Mouse (Mus musculus) forebrain, postnatal 0 days (tissue): Measurements from ENCODE around the gene Klhl26. TPM values are rescaled to one million over a fixed set of nuclear protein-coding genes. Genes with fewer than 3 reads are reported as not detected.
"Not testable (repeated sequence)": the region's sequence is repeated elsewhere in the genome, so short reads cannot be mapped to it uniquely, and the experiment has no call there.

Source experiments
- ATAC-seq: fragments of 200-750 bp; cut with Nextera tagmentation; 2 replicates; pipeline ENCODE4 v1.8.0; 2017; ENCODE audit warnings: mild to moderate bottlenecking, moderate library complexity
- DNase-seq: peaks from one replicate; pipeline ENCODE4 v3.0.0-alpha.2; 2015
- H3K27ac ChIP-seq: fragments of 300-500 bp; sonication (generic); 2 replicates; pipeline ENCODE4 v1.5.1; 2014; ENCODE audit warnings: low read depth, mild to moderate bottlenecking, antibody characterized with exemption, low read length, moderate library complexity, mixed read lengths
- H3K27me3 ChIP-seq: fragments of 300-500 bp; sonication (generic); 2 replicates; pipeline ENCODE4 v1.6.1; 2014; ENCODE audit warnings: mild to moderate bottlenecking, low read length, mixed read lengths; ENCODE audit not compliant: insufficient read depth
- H3K36me3 ChIP-seq: fragments of 300-500 bp; sonication (generic); 2 replicates; pipeline ENCODE4 v1.6.1; 2014; ENCODE audit warnings: mild to moderate bottlenecking, moderate library complexity; ENCODE audit not compliant: insufficient read depth
- H3K4me1 ChIP-seq: fragments of 300-500 bp; sonication (generic); 2 replicates; pipeline ENCODE4 v1.6.1; 2014; ENCODE audit warnings: antibody characterized with exemption; ENCODE audit not compliant: insufficient read depth
- H3K4me2 ChIP-seq: fragments of 300-500 bp; sonication (generic); 2 replicates; pipeline ENCODE4 v1.6.1; 2014; ENCODE audit warnings: low read depth, mild to moderate bottlenecking, moderate library complexity
- H3K4me3 ChIP-seq: fragments of 300-500 bp; sonication (generic); 2 replicates; pipeline ENCODE4 v1.5.1; 2014; ENCODE audit warnings: low read depth, low read length, mixed read lengths
- H3K9ac ChIP-seq: fragments of 300-500 bp; sonication (generic); 2 replicates; pipeline ENCODE4 v1.6.1; 2014; ENCODE audit warnings: mild to moderate bottlenecking
- H3K9me3 ChIP-seq: fragments of 300-500 bp; sonication (generic); 2 replicates; pipeline ENCODE4 v1.6.1; 2016; ENCODE audit warnings: low read length
- CTCF ChIP-seq: sonication (generic); IDR thresholded peaks from 2 replicates; pipeline ENCODE4 v1.5.1; 2016; ENCODE audit warnings: antibody characterized with exemption, control low read depth, low read depth
- WGBS: fragments of 180-500 bp; shearing (Covaris S2); extraction: QIAGEN DNeasy Blood & Tissue Kit; methylation state at CpG from one replicate; pipeline ENCODE4 v1.1.7; 2014; 5-methylcytosine and 5-hydroxymethylcytosine counted together
- polyA plus RNA-seq: library from polyadenylated mRNA; unstranded; fragments of >200 nt; fragmentation: Nextera tagmentation; extraction: Ambion mirVana; gene quantifications from 2 replicates; pipeline ENCODE4 v1.2.1, GENCODE M21; 2015
- total RNA-seq: library from RNA; depleted of rRNA; stranded (reverse); fragments of >200 nt; gene quantifications from 2 replicates; pipeline ENCODE4 v1.2.3, GENCODE M21; 2014

Gene Klhl26
- total and polyA plus RNA-seq, 2 experiments from 2014 or later = 34.8 to 35.3 TPM

DNA sequence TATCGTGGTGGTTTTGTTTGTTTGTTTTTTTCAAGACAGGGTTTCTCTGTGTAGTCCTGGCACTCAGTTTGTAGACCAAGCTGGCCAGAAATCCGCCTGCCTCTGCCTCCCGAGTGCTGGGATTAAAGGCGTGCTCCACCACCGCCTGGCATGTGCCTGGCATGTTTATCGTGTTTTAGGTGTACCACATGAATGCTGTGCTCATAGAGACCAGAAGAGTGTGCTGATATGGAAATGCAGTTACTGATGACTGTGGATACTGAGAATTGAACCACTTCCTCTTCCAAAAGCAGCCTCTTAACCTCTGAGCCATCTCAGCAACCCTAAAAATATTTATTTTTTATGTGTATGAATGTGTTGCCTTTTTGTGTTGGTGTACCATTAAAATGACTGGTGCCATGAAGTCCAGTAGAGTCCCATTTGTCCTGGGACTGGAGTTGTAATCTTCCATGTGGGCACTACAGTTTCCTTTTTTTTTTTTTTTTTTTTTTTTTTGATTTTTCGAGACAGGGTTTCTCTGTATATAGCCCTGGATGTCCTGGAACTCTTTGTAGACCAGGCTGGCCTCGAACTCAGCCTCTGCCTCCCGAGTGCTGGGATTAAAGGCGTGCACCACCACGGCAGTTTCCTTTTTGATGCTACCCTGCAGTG, 35.6 kb upstream of the Klhl26 start:
- ATAC-seq = no peak
- 95% methylated on average over 11 of the region's 11 CpGs for WGBS

GRCm38 (mm10) chr8:70511770-70512169, 35.0 kb upstream of the Klhl26 start:
- TF ChIP-seq CTCF = no peak
- ATAC-seq (no peak), DNase-seq (no peak)
- Histone ChIP-seq H3K27ac (no peak overlapping the region), H3K4me1 (peaks cover 13% of the 10 kb centered on the region; the same call in 1 of the 2 replicates), H3K9ac (no peak overlapping the region), H3K9me3 (no peaks in the 10 kb centered on the region), H3K27me3 (no peaks in the 10 kb centered on the region), H3K36me3 (peaks cover 36% of the 10 kb centered on the region), H3K4me3 (no peak overlapping the region), H3K4me2 (no peak overlapping the region)
- 97% methylated on average over 2 of the region's 2 CpGs for WGBS

More for the DNA sequence above, 35.6 kb upstream of the Klhl26 start:
- peaks cover 33% of the 10 kb centered on the region for H3K36me3 ChIP-seq
- no peaks in the 10 kb centered on the region for H3K27me3 ChIP-seq
- H3K9me3 ChIP-seq = no peaks in the 10 kb centered on the region
- no peak overlapping the region for H3K9ac ChIP-seq
- no peak for DNase-seq
- H3K4me1 ChIP-seq = peaks cover 13% of the 10 kb centered on the region; the same call in 1 of the 2 replicates
- no peak overlapping the region for H3K27ac ChIP-seq
- no peak overlapping the region for H3K4me3 ChIP-seq
- H3K4me2 ChIP-seq = no peak overlapping the region
- no peak for TF ChIP-seq CTCF

DNA sequence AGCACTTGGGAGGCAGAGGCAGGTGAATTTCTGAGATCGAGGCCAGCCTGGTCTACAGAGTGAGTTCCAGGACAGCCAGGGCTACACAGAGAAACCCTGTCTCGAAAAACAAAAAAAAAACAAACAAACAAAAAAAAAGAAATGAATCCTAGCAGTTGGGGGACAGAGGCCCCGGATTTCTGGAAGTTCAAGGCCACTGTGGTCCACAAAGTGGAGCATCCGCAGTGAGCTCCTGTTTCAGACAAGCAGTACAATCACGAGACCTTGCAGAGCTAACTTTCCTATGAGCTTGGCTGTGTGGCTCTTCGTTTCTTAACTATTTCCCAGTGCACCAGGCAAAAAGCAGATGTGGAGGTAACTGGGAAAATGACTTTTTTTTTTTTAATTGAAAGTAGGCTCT, 34.4 kb upstream of the Klhl26 start:
- Histone ChIP-seq H3K4me2 (peak overlapping the region; percentile 95), H3K9ac (peak overlapping the region; percentile 74), H3K4me1 (peaks cover 13% of the 10 kb centered on the region; the same call in 1 of the 2 replicates), H3K27ac (peak overlapping the region; percentile 96; the same call in 1 of the 2 replicates), H3K36me3 (peaks cover 36% of the 10 kb centered on the region), H3K4me3 (peak overlapping the region; percentile 65; the same call in 1 of the 2 replicates)
- 89% methylated on average over 6 of the region's 6 CpGs for WGBS
- not testable (repeated sequence) for H3K27me3 ChIP-seq, H3K9me3 ChIP-seq, DNase-seq, ATAC-seq

DNA sequence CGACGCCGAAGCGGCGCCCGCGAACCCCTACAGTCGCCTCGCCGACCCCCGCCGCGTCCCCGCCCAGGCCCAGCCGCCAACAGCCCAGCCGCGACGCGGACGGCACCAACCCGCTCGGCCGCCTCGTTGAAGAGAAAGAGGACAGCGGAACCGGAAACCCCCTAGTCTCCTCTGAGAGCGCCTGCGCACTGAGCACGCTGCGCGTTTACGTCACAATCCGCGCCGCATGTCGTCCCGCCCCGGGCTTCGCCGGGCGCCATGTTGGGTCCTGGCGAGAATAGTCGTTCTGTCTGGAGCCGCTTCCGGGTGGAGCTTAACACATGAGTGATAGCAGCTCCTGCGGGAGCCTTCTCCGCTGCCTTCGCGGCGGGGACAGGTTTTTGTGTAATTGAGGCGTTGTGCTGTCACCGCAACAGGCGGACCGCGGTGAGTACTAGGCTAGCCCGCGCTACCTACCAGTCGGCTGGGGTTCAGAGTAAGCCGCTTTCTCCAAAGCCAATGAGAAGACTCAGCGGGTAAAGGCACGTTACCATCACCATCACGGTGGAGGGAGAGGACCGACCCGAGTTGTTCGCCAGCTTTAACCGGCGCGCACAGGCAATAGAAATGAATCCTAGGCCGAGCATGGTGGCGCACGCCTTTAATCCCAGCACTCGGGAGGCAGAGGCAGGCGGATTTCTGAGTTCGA, 33.6 kb upstream of the Klhl26 start, which contains the start of gene Uba52:
Gene Uba52 (minus strand): TSS at position 574 of the 688 bp plus-strand sequence.
- no peak for TF ChIP-seq CTCF
- DNase-seq = peak; percentile 100
- Histone ChIP-seq H3K36me3 (peaks cover 36% of the 10 kb centered on the region), H3K27me3 (no peaks in the 10 kb centered on the region), H3K27ac (peak within 1 kb of the TSS; percentile 96), H3K4me2 (peak within 1 kb of the TSS; percentile 95), H3K4me3 (peak within 1 kb of the TSS; percentile 65), H3K9me3 (no peaks in the 10 kb centered on the region), H3K4me1 (peaks cover 16% of the 10 kb centered on the region; the same call in 1 of the 2 replicates), H3K9ac (peak within 1 kb of the TSS; percentile 74)
- peak; percentile 91 for ATAC-seq
- WGBS = under 1% methylated on average over 69 of the region's 74 CpGs

- H3K4me3 ChIP-seq = peak overlapping the region; percentile 65
- H3K36me3 ChIP-seq = peaks cover 32% of the 10 kb centered on the region
- no peaks in the 10 kb centered on the region for H3K9me3 ChIP-seq
- peak overlapping the region; percentile 95 for H3K4me2 ChIP-seq
- H3K9ac ChIP-seq = peak overlapping the region; percentile 74
- TF ChIP-seq CTCF = no peak
- ATAC-seq (no peak), DNase-seq (no peak)
- H3K4me1 ChIP-seq = peaks cover 23% of the 10 kb centered on the region; the same call in 1 of the 2 replicates
- WGBS = 16% methylated on average over 25 of the region's 25 CpGs
- H3K27me3 ChIP-seq = no peaks in the 10 kb centered on the region
- H3K27ac ChIP-seq = 0 out of 2 replicates have a peak overlapping the region, but pooled peaks have one; percentile 96
Observed at GRCm38 (mm10) chr8:70509281-70509952, 32.6 kb upstream of the Klhl26 start.

DNA sequence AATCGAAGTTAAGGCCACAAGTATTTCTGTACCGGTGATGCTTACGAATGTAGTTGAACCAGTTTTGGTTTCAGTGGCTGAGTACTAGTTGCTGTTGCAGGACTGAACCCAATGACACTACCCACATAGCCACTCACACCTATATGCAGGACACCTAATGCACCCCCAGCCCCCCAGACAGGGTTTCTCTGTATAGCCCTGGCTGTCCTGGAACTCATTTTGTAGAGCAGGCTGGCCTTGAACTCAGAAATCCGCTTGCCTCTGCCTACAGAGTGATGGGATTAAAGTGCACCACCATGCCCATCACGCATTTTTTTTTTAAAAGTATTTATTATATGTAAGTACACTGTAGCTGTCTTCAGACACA, 30.2 kb upstream of the Klhl26 start:
- Histone ChIP-seq H3K4me2 (no peak overlapping the region), H3K36me3 (peaks cover 24% of the 10 kb centered on the region), H3K4me1 (peaks cover 23% of the 10 kb centered on the region; the same call in 1 of the 2 replicates), H3K9ac (no peak overlapping the region), H3K9me3 (no peaks in the 10 kb centered on the region), H3K4me3 (no peak overlapping the region), H3K27me3 (0 out of 2 replicates have a peak, but pooled peaks cover 7% of the 10 kb centered on the region), H3K27ac (no peak overlapping the region)
- no peak for TF ChIP-seq CTCF
- ATAC-seq = no peak
- WGBS = 57% methylated on average over 5 of the region's 5 CpGs
- no peak for DNase-seq
